Mouse (Mus musculus) hindbrain, postnatal 0 days (tissue): ENCODE data around the gene Iqce. TPM values are rescaled to one million over a fixed set of nuclear protein-coding genes. Genes with fewer than 3 reads are reported as not detected.

Experiments
- ATAC-seq: fragments of 200-750 bp; cut with Nextera tagmentation; 2 replicates; pipeline ENCODE4 v1.8.0; 2017; ENCODE audit warnings: mild to moderate bottlenecking, moderate TSS enrichment, moderate library complexity
- DNase-seq: peaks from one replicate; pipeline ENCODE4 v3.0.0-alpha.2; 2015; ENCODE audit warnings: low spot score
- H3K27ac ChIP-seq: fragments of 300-500 bp; sonication (generic); 2 replicates; pipeline ENCODE4 v1.5.1; 2014; ENCODE audit warnings: mild to moderate bottlenecking
- H3K27me3 ChIP-seq: fragments of 300-500 bp; sonication (generic); 2 replicates; pipeline ENCODE4 v1.6.1; 2014; ENCODE audit warnings: low read length, mixed read lengths; ENCODE audit not compliant: insufficient read depth
- H3K36me3 ChIP-seq: fragments of 300-500 bp; sonication (generic); 2 replicates; pipeline ENCODE4 v1.6.1; 2014; ENCODE audit warnings: low read length, mixed read lengths; ENCODE audit not compliant: insufficient read depth
- H3K4me1 ChIP-seq: fragments of 300-500 bp; sonication (generic); 2 replicates; pipeline ENCODE4 v1.6.1; 2014; ENCODE audit warnings: antibody characterized with exemption, low read length, mixed read lengths; ENCODE audit not compliant: insufficient read depth
- H3K4me2 ChIP-seq: fragments of 300-500 bp; sonication (generic); 2 replicates; pipeline ENCODE4 v1.6.1; 2014; ENCODE audit warnings: low read depth, mild to moderate bottlenecking, low read length, moderate library complexity, mixed read lengths
- H3K4me3 ChIP-seq: fragments of 300-500 bp; sonication (generic); 2 replicates; pipeline ENCODE4 v1.5.1; 2014; ENCODE audit warnings: low read length
- H3K9ac ChIP-seq: fragments of 300-500 bp; sonication (generic); replicated peaks from 2 replicates; pipeline ENCODE4 v1.6.1; 2014; ENCODE audit warnings: mild to moderate bottlenecking, low read length, moderate library complexity, mixed read lengths
- H3K9me3 ChIP-seq: fragments of 300-500 bp; sonication (generic); 2 replicates; pipeline ENCODE4 v1.6.1; 2016; ENCODE audit warnings: low read length, mixed read lengths
- CTCF ChIP-seq: IDR thresholded peaks from 2 replicates; pipeline ENCODE4 v1.5.1; 2016; ENCODE audit warnings: antibody characterized with exemption, control low read depth, low read depth
- WGBS: fragments of 180-500 bp; shearing (Covaris S2); extraction: QIAGEN DNeasy Blood & Tissue Kit; methylation state at CpG from one replicate; pipeline ENCODE4 v1.1.7; 2014; 5-methylcytosine and 5-hydroxymethylcytosine counted together
- polyA plus RNA-seq: library from polyadenylated mRNA; unstranded; fragments of >200 nt; fragmentation: Nextera tagmentation; extraction: Ambion mirVana; gene quantifications from 2 replicates; pipeline ENCODE4 v1.2.1, GENCODE M21; 2015
- total RNA-seq: library from RNA; depleted of rRNA; stranded (reverse); fragments of >200 nt; gene quantifications from 2 replicates; pipeline ENCODE4 v1.2.3, GENCODE M21; 2014

Iqce gene
- total and polyA plus RNA-seq, 2 experiments from 2014 or later, result 22.1 to 43.1 TPM

DNA sequence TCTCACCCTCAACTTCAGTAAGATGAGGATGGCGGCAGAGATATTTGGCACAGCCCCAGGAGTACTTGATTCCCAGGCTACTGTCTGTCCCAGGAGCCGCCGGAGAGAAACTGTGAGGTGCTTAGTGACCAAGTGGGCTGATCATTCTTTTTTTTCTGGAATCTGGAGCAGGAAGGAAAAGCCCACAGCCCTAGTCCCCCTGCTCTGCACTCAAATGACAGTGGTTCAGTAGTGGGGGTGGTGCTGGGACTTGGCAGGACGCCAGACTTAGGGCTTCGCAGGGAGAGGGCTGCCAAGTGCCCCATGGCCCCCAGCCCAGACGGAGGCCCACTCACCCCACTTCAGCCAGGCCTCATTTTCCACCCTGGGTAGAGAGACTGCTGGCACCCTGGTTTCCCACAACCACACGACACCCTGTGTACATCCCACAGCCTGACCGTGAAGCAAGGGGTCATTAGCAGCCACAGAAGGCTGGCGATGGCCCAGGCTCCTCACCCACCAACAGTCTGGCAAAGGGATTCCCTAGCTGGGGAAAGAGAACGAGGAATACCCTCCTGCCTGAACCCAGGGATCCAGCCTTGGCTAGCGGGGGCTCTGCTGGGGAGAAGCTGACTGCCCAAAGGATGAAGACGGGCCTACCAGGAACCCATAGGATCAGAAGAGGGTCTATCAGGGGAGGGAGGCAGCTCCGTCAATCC, 54.2 kb downstream of the Iqce start:
- under 1% methylated on average over 13 of the region's 13 CpGs for WGBS
- peak overlapping the region; percentile 98 for H3K4me3 ChIP-seq
- peak overlapping the region; percentile 73 for H3K4me2 ChIP-seq
- peaks cover 33% of the 10 kb centered on the region for H3K4me1 ChIP-seq
- peak; percentile 52 for ATAC-seq
- peak overlapping the region; percentile 100 for H3K9ac ChIP-seq
- peak; percentile 85 for DNase-seq
- H3K27ac ChIP-seq, result peak overlapping the region; percentile 97
- H3K9me3 ChIP-seq, result no peaks in the 10 kb centered on the region
- no peaks in the 10 kb centered on the region for H3K36me3 ChIP-seq
- no peaks in the 10 kb centered on the region for H3K27me3 ChIP-seq
- no peak for TF ChIP-seq CTCF

DNA sequence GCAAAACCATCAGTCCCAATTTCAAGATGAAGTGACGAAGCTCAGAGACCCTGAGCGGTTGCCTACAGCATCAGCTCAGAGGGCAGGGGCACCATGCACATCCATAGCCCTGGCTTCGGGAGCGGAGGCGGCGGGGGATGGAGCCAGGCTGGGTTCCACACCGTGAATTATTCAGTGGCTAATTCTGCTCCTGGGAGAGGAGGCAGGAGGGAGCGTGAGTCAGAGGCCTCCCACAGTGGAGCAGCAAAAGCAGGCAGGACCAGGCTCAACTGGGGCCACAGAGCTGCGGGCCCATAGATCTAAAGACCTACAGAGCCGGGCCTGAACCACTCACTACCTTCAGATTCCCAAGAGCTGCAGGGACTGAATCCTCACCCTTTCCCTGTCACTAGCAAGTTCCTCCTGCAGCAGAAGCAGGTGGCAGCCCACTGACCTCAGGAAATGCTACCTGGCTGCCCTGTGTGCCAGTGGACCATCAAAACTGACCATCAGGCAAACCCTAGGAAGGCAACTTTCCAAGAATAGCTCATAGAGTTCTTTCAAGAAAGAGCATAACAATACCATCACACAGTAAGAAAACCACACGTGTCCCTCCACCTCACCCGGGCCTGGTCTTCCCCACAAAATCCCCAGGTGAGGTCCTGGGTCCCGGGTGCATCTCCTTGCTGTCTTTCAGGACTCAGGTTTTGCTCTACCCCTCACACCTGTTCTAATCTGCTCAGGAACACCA, 55.0 kb downstream of the Iqce start:
- peak overlapping the region; percentile 100 for H3K9ac ChIP-seq
- no peak for TF ChIP-seq CTCF
- H3K9me3 ChIP-seq, result no peaks in the 10 kb centered on the region
- DNase-seq (no peak), ATAC-seq (no peak)
- H3K4me3 ChIP-seq, result peak overlapping the region; percentile 98
- peak overlapping the region; percentile 73 for H3K4me2 ChIP-seq
- H3K4me1 ChIP-seq, result peaks cover 36% of the 10 kb centered on the region
- no peaks in the 10 kb centered on the region for H3K27me3 ChIP-seq
- WGBS, result 18% methylated on average over 13 of the region's 13 CpGs
- peak overlapping the region; percentile 97; the same call in 1 of the 2 replicates for H3K27ac ChIP-seq
- H3K36me3 ChIP-seq, result no peaks in the 10 kb centered on the region

DNA sequence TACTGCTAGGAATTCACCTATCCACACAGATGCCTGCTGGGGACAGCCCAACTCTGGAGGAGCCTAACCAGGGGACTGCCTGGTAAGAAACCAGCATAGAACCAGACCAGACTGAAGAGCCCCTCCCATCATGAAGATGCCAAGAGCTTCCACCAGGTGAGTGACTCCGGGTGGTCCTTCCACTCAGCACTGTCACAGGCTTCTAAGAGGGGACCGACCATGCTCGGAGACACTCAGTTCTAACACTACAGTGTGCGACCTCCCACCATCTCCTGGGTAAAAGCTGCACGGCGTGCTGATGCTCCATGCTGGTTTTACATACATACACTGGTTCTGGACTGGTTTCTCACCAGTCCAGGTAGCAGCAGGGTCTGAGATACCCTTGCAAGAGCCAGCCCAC, 56.0 kb downstream of the Iqce start:
- H3K9ac ChIP-seq, result peak overlapping the region; percentile 100; the same call in 1 of the 2 replicates
- no peaks in the 10 kb centered on the region for H3K27me3 ChIP-seq
- H3K36me3 ChIP-seq, result no peaks in the 10 kb centered on the region
- 56% methylated on average over 6 of the region's 6 CpGs for WGBS
- ATAC-seq, result no peak
- peaks cover 42% of the 10 kb centered on the region for H3K4me1 ChIP-seq
- H3K9me3 ChIP-seq, result no peaks in the 10 kb centered on the region
- H3K4me3 ChIP-seq, result peak overlapping the region; percentile 98
- no peak for DNase-seq
- peak overlapping the region; percentile 73 for H3K4me2 ChIP-seq
- no peak for TF ChIP-seq CTCF
- peak overlapping the region; percentile 97; the same call in 1 of the 2 replicates for H3K27ac ChIP-seq

DNA sequence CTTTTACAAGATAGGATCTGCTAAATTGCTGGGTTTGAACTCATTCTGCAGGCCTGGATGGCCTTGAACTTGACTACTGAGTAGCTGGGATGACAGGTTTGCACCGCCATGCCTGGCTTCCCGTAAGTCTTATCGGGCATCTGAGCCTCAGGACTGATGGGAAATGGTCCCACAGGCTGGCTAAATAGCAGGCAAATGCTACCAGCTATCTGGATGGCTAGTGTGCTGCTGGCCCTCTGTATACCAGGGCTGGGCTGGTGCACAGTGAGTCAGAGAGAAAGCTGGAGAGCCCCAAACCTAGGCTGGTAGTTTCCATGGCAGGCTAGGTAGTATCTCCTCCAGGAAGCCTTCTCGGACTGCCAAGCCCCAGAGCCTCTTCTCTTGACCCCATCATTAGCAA, 56.7 kb downstream of the Iqce start:
- H3K4me1 ChIP-seq, result peaks cover 48% of the 10 kb centered on the region
- H3K27me3 ChIP-seq, result no peaks in the 10 kb centered on the region
- TF ChIP-seq CTCF, result no peak
- no peak for DNase-seq
- no peaks in the 10 kb centered on the region for H3K36me3 ChIP-seq
- 67% methylated on average over 4 of the region's 4 CpGs for WGBS
- H3K9me3 ChIP-seq, result no peaks in the 10 kb centered on the region
- peak overlapping the region; percentile 34; the same call in 1 of the 2 replicates for H3K9ac ChIP-seq
- H3K4me3 ChIP-seq, result peak overlapping the region; percentile 98
- H3K4me2 ChIP-seq, result peak overlapping the region; percentile 73
- no peak for ATAC-seq
- H3K27ac ChIP-seq, result peak overlapping the region; percentile 48; the same call in 1 of the 2 replicates

DNA sequence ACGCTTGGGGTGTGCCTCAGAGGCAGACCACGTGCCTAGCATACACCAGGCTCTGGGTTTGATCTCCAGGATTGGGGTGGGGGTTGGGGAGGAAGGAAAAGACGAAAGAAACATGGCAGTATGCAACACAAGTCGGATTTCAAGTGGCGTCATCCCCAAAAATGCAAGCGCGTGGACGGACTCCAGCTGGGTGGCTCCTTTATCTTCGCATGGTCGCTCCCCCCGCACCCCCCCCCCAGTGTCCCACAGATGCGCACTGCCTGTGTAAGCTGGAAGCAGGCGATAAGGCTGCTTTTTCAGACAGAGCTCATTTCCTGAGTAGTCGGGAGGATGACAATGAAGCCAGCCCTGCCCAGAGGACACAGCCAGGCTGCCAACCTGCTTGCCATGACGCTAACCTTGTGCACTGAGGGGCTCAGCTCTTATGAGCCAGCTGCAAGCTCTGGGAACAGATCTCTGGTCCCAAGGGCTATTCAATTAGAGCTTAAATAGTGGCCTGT, 57.4 kb downstream of the Iqce start:
- Histone ChIP-seq H3K4me2 (peak overlapping the region; percentile 73), H3K27me3 (no peaks in the 10 kb centered on the region), H3K9me3 (no peaks in the 10 kb centered on the region), H3K4me3 (peak overlapping the region; percentile 6; the same call in 1 of the 2 replicates), H3K4me1 (peaks cover 44% of the 10 kb centered on the region), H3K36me3 (no peaks in the 10 kb centered on the region), H3K9ac (peak overlapping the region; percentile 34), H3K27ac (peak overlapping the region; percentile 48; the same call in 1 of the 2 replicates)
- WGBS, result 50% methylated on average over 15 of the region's 15 CpGs
- no peak for DNase-seq
- no peak for TF ChIP-seq CTCF
- ATAC-seq, result no peak

DNA sequence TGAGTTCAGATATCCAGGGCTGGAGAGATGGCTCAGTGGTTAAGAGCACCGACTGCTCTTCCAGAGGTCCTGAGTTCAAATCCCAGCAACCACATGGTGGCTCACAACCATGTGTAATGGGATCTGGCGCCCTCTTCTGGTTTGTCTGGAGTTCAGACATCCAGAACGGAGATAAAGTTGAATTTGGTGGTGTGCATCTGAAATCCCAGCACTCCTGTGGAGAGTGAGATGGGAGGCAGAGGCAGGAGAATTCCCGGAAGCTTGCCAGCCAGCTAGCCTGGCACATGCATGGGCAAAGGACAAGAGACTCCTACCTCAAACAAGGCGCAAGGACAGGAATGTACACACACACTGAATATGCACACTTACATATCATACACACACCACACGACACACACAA, 57.9 kb downstream of the Iqce start:
- H3K9ac ChIP-seq, result no peak overlapping the region
- ATAC-seq, result no peak
- H3K27me3 ChIP-seq, result no peaks in the 10 kb centered on the region
- peaks cover 40% of the 10 kb centered on the region for H3K4me1 ChIP-seq
- TF ChIP-seq CTCF, result peak; percentile 33
- DNase-seq, result no peak
- H3K27ac ChIP-seq, result peak overlapping the region; percentile 48; the same call in 1 of the 2 replicates
- no peak overlapping the region for H3K4me3 ChIP-seq
- H3K36me3 ChIP-seq, result no peaks in the 10 kb centered on the region
- H3K4me2 ChIP-seq, result peak overlapping the region; percentile 73; the same call in 1 of the 2 replicates
- H3K9me3 ChIP-seq, result no peaks in the 10 kb centered on the region
- WGBS, result 89% methylated on average over 6 of the region's 6 CpGs
